Mouse (Mus musculus): Measurements from ENCODE around the gene Gipr. TPM values are rescaled to one million over a fixed set of nuclear protein-coding genes. Genes with fewer than 3 reads are reported as not detected.

Gene Gipr
- polyA plus RNA-seq, 1 experiment from 2014 or later: 73.9 TPM

GRCm38 (mm10) chr7:19148180-19148874, 17.6 kb downstream of the Gipr start:
- Histone ChIP-seq H3K9me3 (replicated peaks) (no peaks in the 10 kb centered on the region), H3K27ac (peak overlapping the region; percentile 78), H3K4me3 (peak overlapping the region; percentile 68), H3K27me3 (no peaks in the 10 kb centered on the region), H3K4me1 (replicated peaks) (peaks cover 19% of the 10 kb centered on the region), H3K9ac (peak overlapping the region; percentile 64), H3K4me2 (peak overlapping the region; percentile 90), H3K36me3 (peaks cover 20% of the 10 kb centered on the region)
- ATAC-seq (replicated peaks; ENCODE audit: insufficient number of reproducible peaks, insufficient read depth, low FRiP score, low read depth): no peak
- 9% methylated on average over 20 of the region's 20 CpGs for WGBS

GRCm38 (mm10) chr7:19147497-19148045, 18.4 kb downstream of the Gipr start:
- 46% methylated on average over 6 of the region's 6 CpGs for WGBS
- Histone ChIP-seq H3K27me3 (no peaks in the 10 kb centered on the region), H3K9me3 (replicated peaks) (no peaks in the 10 kb centered on the region), H3K9ac (no peak overlapping the region), H3K27ac (no peak overlapping the region), H3K4me2 (peak overlapping the region; percentile 90; the same call in 1 of the 2 replicates), H3K36me3 (peaks cover 12% of the 10 kb centered on the region), H3K4me1 (replicated peaks) (peaks cover 19% of the 10 kb centered on the region), H3K4me3 (no peak overlapping the region; the same call in 1 of the 2 replicates)
- no peak for ATAC-seq (replicated peaks; ENCODE audit: insufficient number of reproducible peaks, insufficient read depth, low FRiP score, low read depth)

- Histone ChIP-seq H3K36me3 (peaks cover 7% of the 10 kb centered on the region), H3K27ac (no peak overlapping the region), H3K27me3 (no peaks in the 10 kb centered on the region), H3K9me3 (replicated peaks) (no peaks in the 10 kb centered on the region), H3K4me3 (no peak overlapping the region), H3K4me1 (replicated peaks) (peaks cover 19% of the 10 kb centered on the region), H3K9ac (no peak overlapping the region), H3K4me2 (no peak overlapping the region)
- no peak for ATAC-seq (replicated peaks; ENCODE audit: insufficient number of reproducible peaks, insufficient read depth, low FRiP score, low read depth)
- 85% methylated on average over 10 of the region's 10 CpGs for WGBS
These were observed 19.1 kb downstream of the Gipr start for GRCm38 (mm10) chr7:19146793-19147192.

GRCm38 (mm10) chr7:19137380-19137779, 28.5 kb downstream of the Gipr start:
- no peak overlapping the region for H3K4me3 ChIP-seq
- no peak for ATAC-seq (replicated peaks; ENCODE audit: insufficient number of reproducible peaks, insufficient read depth, low FRiP score, low read depth)
- 47% methylated on average over 5 of the region's 5 CpGs for WGBS
- H3K27ac ChIP-seq: no peak overlapping the region
- H3K9ac ChIP-seq: no peak overlapping the region
- H3K4me2 ChIP-seq: no peak overlapping the region
- peaks cover 52% of the 10 kb centered on the region for H3K36me3 ChIP-seq
- no peaks in the 10 kb centered on the region for H3K4me1 ChIP-seq (replicated peaks)
- H3K9me3 ChIP-seq (replicated peaks): no peaks in the 10 kb centered on the region
- no peaks in the 10 kb centered on the region for H3K27me3 ChIP-seq

GRCm38 (mm10) chr7:19136673-19137334, 29.1 kb downstream of the Gipr start:
- WGBS: 89% methylated on average over 38 of the region's 38 CpGs
- peaks cover 3% of the 10 kb centered on the region for H3K4me1 ChIP-seq (replicated peaks)
- ATAC-seq (replicated peaks; ENCODE audit: insufficient number of reproducible peaks, insufficient read depth, low FRiP score, low read depth): no peak
- H3K27ac ChIP-seq: no peak overlapping the region
- peaks cover 52% of the 10 kb centered on the region for H3K36me3 ChIP-seq
- no peaks in the 10 kb centered on the region for H3K9me3 ChIP-seq (replicated peaks)
- no peak overlapping the region for H3K9ac ChIP-seq
- no peak overlapping the region for H3K4me3 ChIP-seq
- no peaks in the 10 kb centered on the region for H3K27me3 ChIP-seq
- no peak overlapping the region for H3K4me2 ChIP-seq

- Histone ChIP-seq H3K27ac (no peak overlapping the region), H3K4me1 (replicated peaks) (peaks cover 4% of the 10 kb centered on the region), H3K36me3 (peaks cover 52% of the 10 kb centered on the region), H3K4me3 (no peak overlapping the region), H3K27me3 (no peaks in the 10 kb centered on the region), H3K4me2 (no peak overlapping the region), H3K9ac (no peak overlapping the region), H3K9me3 (replicated peaks) (no peaks in the 10 kb centered on the region)
- WGBS: 91% methylated on average over 13 of the region's 13 CpGs
- no peak for ATAC-seq (replicated peaks; ENCODE audit: insufficient number of reproducible peaks, insufficient read depth, low FRiP score, low read depth)
These were observed 29.8 kb downstream of the Gipr start for GRCm38 (mm10) chr7:19136168-19136567.

- Histone ChIP-seq H3K27ac (peak overlapping the region; percentile 87), H3K4me1 (replicated peaks) (peaks cover 16% of the 10 kb centered on the region), H3K4me2 (peak overlapping the region; percentile 79), H3K4me3 (peak overlapping the region; percentile 57), H3K27me3 (no peaks in the 10 kb centered on the region), H3K36me3 (peaks cover 10% of the 10 kb centered on the region), H3K9me3 (replicated peaks) (no peaks in the 10 kb centered on the region), H3K9ac (peak overlapping the region; percentile 46)
- ATAC-seq (replicated peaks; ENCODE audit: insufficient number of reproducible peaks, insufficient read depth, low FRiP score, low read depth): peak; percentile 99
- WGBS: under 1% methylated on average over 39 of the region's 39 CpGs
These were observed 34.5 kb downstream of the Gipr start for GRCm38 (mm10) chr7:19131324-19131848.

- H3K27me3 ChIP-seq: no peaks in the 10 kb centered on the region
- peak overlapping the region; percentile 57 for H3K4me3 ChIP-seq
- peaks cover 3% of the 10 kb centered on the region; the same call in 1 of the 2 replicates for H3K36me3 ChIP-seq
- no peaks in the 10 kb centered on the region for H3K9me3 ChIP-seq (replicated peaks)
- H3K4me2 ChIP-seq: peak overlapping the region; percentile 79
- 26% methylated on average over 4 of the region's 4 CpGs for WGBS
- no peak for ATAC-seq (replicated peaks; ENCODE audit: insufficient number of reproducible peaks, insufficient read depth, low FRiP score, low read depth)
- H3K27ac ChIP-seq: peak overlapping the region; percentile 87
- H3K4me1 ChIP-seq (replicated peaks): peaks cover 16% of the 10 kb centered on the region
- H3K9ac ChIP-seq: peak overlapping the region; percentile 41; the same call in 1 of the 2 replicates
These were observed 35.3 kb downstream of the Gipr start for GRCm38 (mm10) chr7:19130657-19131056.

GRCm38 (mm10) chr7:19129396-19129795, 36.5 kb downstream of the Gipr start:
- no peak overlapping the region for H3K4me3 ChIP-seq
- no peak overlapping the region for H3K4me2 ChIP-seq
- H3K4me1 ChIP-seq (replicated peaks): peaks cover 18% of the 10 kb centered on the region
- 97% methylated on average over 5 of the region's 5 CpGs for WGBS
- no peak overlapping the region for H3K9ac ChIP-seq
- no peak for ATAC-seq (replicated peaks; ENCODE audit: insufficient number of reproducible peaks, insufficient read depth, low FRiP score, low read depth)
- H3K27me3 ChIP-seq: no peaks in the 10 kb centered on the region
- H3K36me3 ChIP-seq: no peaks in the 10 kb centered on the region
- H3K9me3 ChIP-seq (replicated peaks): no peaks in the 10 kb centered on the region
- H3K27ac ChIP-seq: no peak overlapping the region

- no peaks in the 10 kb centered on the region for H3K36me3 ChIP-seq
- peaks cover 18% of the 10 kb centered on the region for H3K4me1 ChIP-seq (replicated peaks)
- WGBS: 83% methylated on average over 5 of the region's 5 CpGs
- H3K4me2 ChIP-seq: no peak overlapping the region
- H3K9ac ChIP-seq: no peak overlapping the region
- H3K9me3 ChIP-seq (replicated peaks): no peaks in the 10 kb centered on the region
- H3K27ac ChIP-seq: no peak overlapping the region
- no peaks in the 10 kb centered on the region for H3K27me3 ChIP-seq
- H3K4me3 ChIP-seq: no peak overlapping the region
- no peak for ATAC-seq (replicated peaks; ENCODE audit: insufficient number of reproducible peaks, insufficient read depth, low FRiP score, low read depth)
These were observed 38.2 kb downstream of the Gipr start for GRCm38 (mm10) chr7:19127744-19128143.

GRCm38 (mm10) chr7:19124713-19125112, 41.2 kb downstream of the Gipr start:
- Histone ChIP-seq H3K4me2 (no peak overlapping the region), H3K27me3 (no peaks in the 10 kb centered on the region), H3K36me3 (no peaks in the 10 kb centered on the region), H3K4me1 (replicated peaks) (peaks cover 10% of the 10 kb centered on the region), H3K9me3 (replicated peaks) (no peaks in the 10 kb centered on the region), H3K9ac (no peak overlapping the region; the same call in 1 of the 2 replicates), H3K27ac (no peak overlapping the region), H3K4me3 (no peak overlapping the region)
- no peak for ATAC-seq (replicated peaks; ENCODE audit: insufficient number of reproducible peaks, insufficient read depth, low FRiP score, low read depth)
- 82% methylated on average over 6 of the region's 6 CpGs for WGBS
